Mouse (Mus musculus) lung, postnatal 0 days (tissue): ENCODE measurements around the gene Zfx.

Source experiments
- CTCF ChIP-seq: IDR thresholded peaks from 2 replicates; pipeline ENCODE4 v1.5.1; 2016; ENCODE audit warnings: antibody characterized with exemption, mild to moderate bottlenecking
- EP300 ChIP-seq: IDR thresholded peaks from 2 replicates; pipeline ENCODE4 v1.6.1; 2016; ENCODE audit warnings: antibody characterized with exemption, mild to moderate bottlenecking, control low read depth

DNA sequence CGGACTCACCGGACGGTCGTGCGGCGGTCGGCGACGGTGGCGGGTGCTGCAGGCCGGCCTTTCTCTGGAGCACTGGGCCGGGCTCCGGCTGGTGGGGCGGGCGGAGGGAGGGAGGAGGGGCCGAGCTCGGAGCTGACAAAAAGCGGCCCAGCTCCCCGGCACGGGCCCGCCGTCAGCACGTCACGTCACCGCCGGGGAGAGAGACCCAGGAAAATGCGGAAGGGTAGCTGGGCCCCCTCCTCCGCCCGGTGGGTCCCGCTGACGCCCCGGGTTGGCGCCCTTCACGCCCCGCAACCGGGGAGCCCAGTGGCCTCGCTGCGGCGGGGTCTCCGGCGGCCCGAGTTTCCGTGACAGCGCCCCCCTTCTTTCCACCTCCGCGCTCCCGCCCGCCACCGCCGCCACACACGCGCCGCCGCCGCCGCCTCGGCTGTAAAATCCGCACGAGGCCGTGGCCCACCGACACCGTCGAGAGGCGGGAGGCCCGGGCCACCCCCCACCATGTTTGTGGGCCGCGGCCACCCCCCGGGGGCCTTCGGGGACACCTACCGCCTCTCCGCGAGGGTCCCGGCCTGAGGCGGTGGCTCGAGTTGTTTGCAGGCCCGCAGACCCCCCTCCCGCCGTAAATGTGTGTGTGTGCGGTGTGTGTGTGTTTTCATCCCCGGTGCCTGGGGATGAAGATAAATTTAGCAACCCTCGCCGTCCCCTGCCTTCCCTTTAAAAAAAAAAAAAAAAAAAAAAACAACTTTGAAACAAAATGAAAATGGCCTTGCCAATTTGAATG lies at the start of gene Zfx:
- TF ChIP-seq CTCF (no peak), EP300 (no peak)
